Mouse (Mus musculus) ES-Bruce4 (cell line): ENCODE measurements at regions not wholly inside any gene's neighbourhood (a gene's known extent, or its start where the extent isn't known, plus 50 kb on each side); places are given as distances from the start of the nearest gene placed in this dataset.

Experiments
- CTCF ChIP-seq: IDR thresholded peaks from one replicate; pipeline ENCODE4 v1.8.1; 2011; ENCODE audit warnings: low read depth, low read length
- EP300 ChIP-seq: IDR thresholded peaks from 2 replicates; pipeline ENCODE4 v1.6.1; 2011; ENCODE audit warnings: low read depth, low read length; ENCODE audit not compliant: insufficient read depth
- POLR2A ChIP-seq: IDR thresholded peaks from one replicate; pipeline ENCODE4 v1.8.1; 2011; ENCODE audit warnings: low read length; ENCODE audit not compliant: insufficient read depth

GRCm38 (mm10) chr13:107073039-107073620 lies 51.2 kb upstream of the Kif2a start:
- TF ChIP-seq POLR2A (no peak), CTCF (no peak), EP300 (no peak)
